Mouse (Mus musculus) layer of hippocampus, adult 9-11 months (tissue): ENCODE results near the gene Gm15127.
"Not testable (repeated sequence)": the region's sequence is repeated elsewhere in the genome, so short reads cannot be mapped to it uniquely, and the experiment has no call there.

ENCODE experiments used
- DNase-seq: peaks from one replicate; pipeline ENCODE4 v3.0.0; 2022

The Gm15127 gene

DNA sequence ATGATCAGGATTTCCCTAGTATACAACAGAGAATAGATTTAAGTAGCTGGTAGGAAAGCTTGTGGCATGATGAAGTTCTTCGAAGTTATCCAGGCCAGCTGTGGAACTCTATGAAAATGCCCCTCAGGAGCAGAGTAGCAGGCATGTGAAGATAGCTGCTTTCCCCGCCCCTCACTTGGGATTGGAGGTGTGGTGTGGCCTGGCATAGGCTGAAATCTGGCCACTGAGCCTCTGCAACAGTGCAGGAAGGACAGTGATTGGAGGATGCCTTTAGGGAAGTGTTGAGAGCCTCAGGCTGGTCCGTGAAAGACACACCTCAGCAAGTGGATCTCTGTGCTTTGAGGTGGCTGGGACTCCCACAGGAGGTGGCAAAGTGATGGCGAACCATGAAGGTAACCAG lies at the start of gene Gm15127:
Gene Gm15127, plus strand, starts transcription at position 301 of the 400 bp plus-strand sequence.
- DNase-seq: not testable (repeated sequence)

DNA sequence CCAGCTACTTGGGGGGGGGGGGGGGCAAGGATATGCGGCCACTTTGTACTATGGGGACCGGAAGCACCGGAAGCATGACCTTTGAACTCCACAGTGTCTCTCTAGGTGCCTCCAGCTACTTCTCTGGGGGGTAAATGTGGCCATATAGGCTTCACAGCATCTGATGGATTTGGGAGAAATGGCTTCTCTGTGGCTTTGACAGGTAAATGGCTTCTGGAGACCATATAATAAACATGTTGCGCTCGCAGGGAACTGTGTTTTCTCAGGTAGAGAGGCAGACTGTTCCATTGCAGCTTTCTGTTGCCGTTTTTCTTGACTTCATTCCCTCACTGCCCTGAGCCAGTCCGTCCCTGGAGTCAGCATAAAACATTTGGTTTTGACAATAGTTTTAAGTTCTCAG lies 48.3 kb upstream of the Gm15127 start, which contains the start of gene Gm8334:
Gene Gm8334, minus strand, starts transcription at position 101 of the 400 bp plus-strand sequence.
- DNase-seq: not testable (repeated sequence)

DNA sequence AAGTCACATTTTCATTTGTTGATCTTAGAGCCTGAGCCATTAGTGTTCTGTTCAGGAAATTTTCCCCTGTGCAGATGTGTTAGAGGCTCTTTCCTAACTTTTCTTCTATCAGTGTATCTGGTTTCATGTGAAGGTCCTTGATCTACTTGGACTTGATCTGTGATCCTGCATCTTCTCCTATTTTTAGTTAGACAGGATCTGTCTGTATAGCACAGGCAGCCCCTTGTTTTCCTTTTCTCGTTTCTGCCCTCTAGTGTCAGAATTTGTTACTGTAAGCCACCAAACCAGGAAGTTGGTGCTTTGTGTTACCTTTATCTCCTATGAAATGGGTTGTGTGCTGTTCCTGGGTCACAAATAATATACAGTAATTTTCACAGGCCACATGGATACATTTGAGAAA lies 12.9 kb downstream of the Gm15127 start:
- not testable (repeated sequence) for DNase-seq
